Mouse (Mus musculus) thymus, adult 18-20 months (tissue): Measurements from ENCODE around the gene Vmn1r86.
"Not testable (repeated sequence)": the region's sequence is repeated elsewhere in the genome, so short reads cannot be mapped to it uniquely, and the experiment has no call there.

Experiments used
- DNase-seq, 2 experiments: peaks; one replicate each; pipeline ENCODE4 v3.0.0; 2022; ENCODE audit warnings: mixed read lengths in 2 of 2

Gene Vmn1r86

GRCm38 (mm10) chr7:13119817-13120216 is at the start of gene Vmn1r86:
Gene Vmn1r86, minus strand, starts transcription at chr7:13119917.
- DNase-seq, result no peak

GRCm38 (mm10) chr7:13159268-13159667 is 39.6 kb upstream of the Vmn1r86 start, which contains the start of gene Vmn1r88:
Gene Vmn1r88, plus strand, starts transcription at chr7:13159568.
- no peak for DNase-seq

GRCm38 (mm10) chr7:13140057-13140456 is 20.3 kb upstream of the Vmn1r86 start, which contains the start of gene Vmn1r87:
Gene Vmn1r87, minus strand, starts transcription at chr7:13140157.
- no peak for DNase-seq

DNA sequence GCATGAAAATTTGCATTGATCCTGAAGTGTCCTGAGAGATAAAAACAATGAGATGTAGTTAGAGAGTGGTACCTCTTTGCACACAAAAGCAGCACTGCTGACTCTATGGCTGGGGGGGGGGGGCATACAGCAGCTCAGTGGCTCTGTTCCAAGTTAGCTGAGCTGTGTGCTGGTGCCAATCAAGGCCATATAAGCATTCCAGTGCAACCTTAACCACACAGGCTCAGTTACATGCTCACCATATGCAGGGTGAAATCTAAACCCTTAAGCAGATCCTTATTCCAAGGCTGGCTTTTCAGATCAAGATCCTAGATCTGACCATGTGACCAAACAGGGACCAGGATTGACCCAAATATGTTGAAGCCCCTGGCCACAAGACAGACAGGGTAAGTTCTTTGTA is 17.6 kb upstream of the Vmn1r86 start:
- DNase-seq, result no peak

DNA sequence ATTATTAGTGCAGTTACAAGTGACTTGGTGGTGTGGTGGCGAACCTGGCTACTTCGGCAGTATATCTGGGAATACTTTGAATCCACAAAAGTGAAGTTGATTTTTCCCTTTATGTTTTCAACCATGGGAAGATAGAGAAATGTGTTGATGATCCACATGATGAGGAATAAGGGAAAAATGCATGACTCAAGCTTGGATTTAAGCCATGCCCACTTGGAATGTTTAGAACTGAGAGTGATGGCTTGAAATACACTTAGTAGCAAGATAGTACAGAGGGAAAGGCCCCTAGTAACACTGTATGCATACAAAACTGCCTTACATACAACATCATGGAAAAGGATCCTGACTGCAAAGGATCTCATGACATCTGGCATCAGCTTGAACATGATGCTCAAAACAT is 12.1 kb upstream of the Vmn1r86 start:
- no peak for DNase-seq

DNA sequence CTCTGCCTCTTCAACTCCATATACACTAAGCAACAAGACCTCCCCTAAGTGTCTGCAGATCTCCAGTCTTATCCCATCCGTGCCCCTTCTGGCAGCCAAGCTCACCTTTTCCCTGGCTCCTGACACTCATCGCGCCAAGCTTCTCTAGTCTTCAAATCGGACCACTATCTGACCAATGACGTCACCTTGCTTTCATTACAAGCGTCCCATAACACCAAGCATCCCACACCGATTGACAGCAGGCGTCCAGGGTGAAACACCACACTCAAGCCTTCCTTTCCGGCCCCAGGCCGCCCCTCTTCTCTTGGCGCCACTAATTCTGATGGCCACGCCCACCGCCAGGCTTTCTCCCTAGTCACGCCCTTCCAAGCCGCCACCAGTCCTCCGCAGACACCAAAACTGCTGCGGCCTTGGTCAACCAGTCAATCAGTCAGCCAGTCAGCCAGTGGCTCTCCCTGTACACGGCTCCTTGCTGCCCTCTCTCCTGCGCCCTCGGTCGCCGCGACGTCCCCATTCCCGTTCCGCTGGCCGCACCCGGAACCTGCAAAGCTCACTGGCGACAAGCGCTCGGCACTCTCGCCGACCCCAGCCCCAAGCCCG is 3.9 kb upstream of the Vmn1r86 start:
- DNase-seq, result peak in 1 of 2 experiments; percentile 11

- no peak for DNase-seq
Observed at GRCm38 (mm10) chr7:13095073-13095472, 24.6 kb downstream of the Vmn1r86 start, which contains the start of gene Vmn1r85. Gene Vmn1r85, minus strand, starts transcription at chr7:13095173.

DNA sequence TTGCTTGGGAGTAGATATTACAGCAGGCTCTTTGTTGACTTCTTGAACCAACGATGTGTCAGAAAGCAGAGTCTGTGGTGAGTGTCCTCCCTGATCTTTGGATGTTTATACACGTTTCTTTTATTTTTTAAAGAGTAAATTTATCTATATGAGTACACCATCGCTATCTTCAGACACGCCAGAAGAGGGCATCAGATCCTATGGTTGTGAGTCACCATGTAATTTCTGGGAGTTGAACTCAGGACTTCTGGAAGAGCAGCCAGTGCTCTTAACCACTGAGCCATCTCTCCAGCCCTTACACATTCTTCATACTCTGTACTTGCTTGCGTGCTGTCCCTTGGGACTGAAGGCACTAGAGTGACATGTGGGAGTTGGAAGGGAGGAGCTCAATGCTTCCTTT is 47.4 kb downstream of the Vmn1r86 start:
- DNase-seq, result no peak

DNA sequence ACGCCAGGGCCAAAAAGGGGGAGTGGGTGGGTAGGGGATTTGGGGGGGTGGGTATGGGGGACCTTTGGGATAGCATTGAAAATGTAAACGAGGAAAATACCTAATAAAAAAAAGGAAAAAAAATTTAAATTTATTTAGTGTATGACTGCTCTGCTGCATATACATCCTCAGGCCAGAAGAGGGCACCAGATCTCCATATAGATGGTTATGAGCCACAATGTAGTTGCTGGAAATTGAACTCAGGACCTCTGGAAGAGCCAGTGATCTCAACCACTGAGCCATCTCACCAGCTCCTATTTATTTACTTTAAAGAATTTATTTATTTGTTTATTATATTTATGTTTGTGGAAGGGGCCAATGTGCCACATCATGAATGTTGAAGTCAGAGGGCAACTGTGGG is 56.3 kb downstream of the Vmn1r86 start:
- DNase-seq, result not testable (repeated sequence)

DNA sequence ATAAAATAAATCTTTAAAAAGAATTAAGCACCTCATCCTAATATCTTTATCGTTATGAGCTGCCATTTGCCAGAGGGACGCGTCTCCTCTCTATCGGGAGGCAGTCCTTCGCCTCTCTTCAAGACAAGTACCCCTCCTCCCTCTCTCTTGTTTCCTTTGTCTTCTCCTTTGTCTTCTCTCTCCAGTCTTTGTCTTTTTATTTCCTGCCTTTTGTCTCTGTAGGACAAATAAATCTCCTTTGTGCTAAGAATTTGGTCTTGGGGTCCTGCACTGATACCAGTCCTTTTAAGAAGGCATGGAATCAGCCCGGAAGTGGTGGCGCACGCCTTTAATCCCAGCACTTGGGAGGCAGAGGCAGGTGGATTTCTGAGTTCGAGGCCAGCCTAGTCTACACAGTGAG is 60.2 kb downstream of the Vmn1r86 start:
- DNase-seq, result no peak

GRCm38 (mm10) chr7:13056913-13057700 is 62.6 kb downstream of the Vmn1r86 start:
- DNase-seq, result no peak

GRCm38 (mm10) chr7:13054287-13055010 is 65.3 kb downstream of the Vmn1r86 start, which contains the start of gene Mzf1:
Gene Mzf1, minus strand, starts transcription at chr7:13054764.
- peak; percentile 88 to 95 for DNase-seq

- DNase-seq, result no peak
Observed at GRCm38 (mm10) chr7:13053961-13054286, 65.8 kb downstream of the Vmn1r86 start.

- no peak for DNase-seq
Observed at GRCm38 (mm10) chr7:13053501-13053900, 66.2 kb downstream of the Vmn1r86 start.

GRCm38 (mm10) chr7:13053001-13053400 is 66.7 kb downstream of the Vmn1r86 start:
- DNase-seq, result no peak
